Mouse (Mus musculus): Measurements from ENCODE around the gene Mbtps2. TPM values are rescaled to one million over a fixed set of nuclear protein-coding genes. Genes with fewer than 3 reads are reported as not detected.

Gene Mbtps2
- total and polyA plus RNA-seq, 3 experiments: 5.8 to 30.2 (median 12.4) TPM

DNA sequence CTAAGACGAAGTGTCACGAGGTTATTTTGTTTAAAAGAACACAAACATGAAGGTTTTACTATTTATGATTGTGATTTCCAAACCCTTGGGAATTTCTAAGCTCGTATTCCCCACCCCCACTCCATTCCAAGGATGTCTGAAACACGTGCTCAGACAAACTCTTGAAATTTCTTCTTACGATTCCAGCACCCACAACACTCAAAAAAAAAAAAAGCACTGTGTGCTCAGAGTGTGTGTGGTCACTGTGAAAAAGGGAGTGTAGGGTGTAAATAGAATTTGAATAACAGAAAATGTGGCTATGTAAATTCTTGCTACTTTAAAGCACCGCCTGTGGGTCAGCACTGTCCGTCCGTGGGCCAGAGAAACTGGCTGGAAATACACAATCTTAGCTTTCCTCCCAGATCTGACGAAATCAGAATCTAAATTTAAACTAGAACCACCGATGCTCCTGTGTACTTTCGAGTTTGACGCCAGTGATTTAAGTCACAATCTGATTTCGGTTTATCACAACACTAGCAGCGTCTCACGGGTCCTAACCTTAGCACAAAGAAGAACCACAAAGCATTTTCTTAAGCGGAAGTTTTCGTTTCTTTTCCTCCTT is 830 bp downstream of the Mbtps2 start (continued):
- no peak for TF ChIP-seq KAT2A (IDR thresholded peaks at IDR 0.05; ENCODE audit: insufficient replicate concordance, low read length)
- TF ChIP-seq ZMIZ1 (IDR thresholded peaks at IDR 0.05; ENCODE audit: low read depth, low read length): no peak
- TF ChIP-seq IRF4 (IDR thresholded peaks at IDR 0.05; ENCODE audit: low read depth, low read length): no peak
- peak; percentile 85 for TF ChIP-seq ZNF384 (IDR thresholded peaks at IDR 0.05; ENCODE audit: low read depth, low read length)
- no peak for TF ChIP-seq RAD21 (IDR thresholded peaks at IDR 0.05; ENCODE audit: low read depth, low read length)
- TF ChIP-seq TBP (conservative IDR thresholded peaks at IDR 0.05; ENCODE audit: low read depth, low read length): 0 out of 2 replicates have a peak, but pooled peaks have one; percentile 65

GRCm38 (mm10) chrX:157596802-157597201 is 1.7 kb downstream of the Mbtps2 start:
- H3K36me3 ChIP-seq (replicated peaks in 1 of 2; ENCODE audit: control insufficient read depth in 1 of 2, insufficient read depth in 1 of 2, low read length in 1 of 2): no peaks in the 10 kb centered on the region
- H3K4me1 ChIP-seq (ENCODE audit: control insufficient read depth in 1 of 2, insufficient read depth in 2 of 2): peaks cover 0 to 7% of the 10 kb centered on the region in 2 experiments; a peak in 1 of 4 replicates
- in situ Hi-C loops (cut with MboI; ENCODE audit: low pct_ligation_motif_present, low pct_unique_long_range_greater_than_20kb, low sequenced_read_pairs): loop anchor here (10.0 kb wide), 1 partner anchor 122 kb away; no protein-coding TSS in a partner anchor
- H3K27ac ChIP-seq (ENCODE audit: insufficient read depth, low read depth): no peak overlapping the region; the same call in 1 of the 2 replicates
- H3K79me2 ChIP-seq (replicated peaks; ENCODE audit: control insufficient read depth, extremely low read depth, insufficient read depth, poor library complexity, severe bottlenecking): peaks cover 16% of the 10 kb centered on the region
- TF ChIP-seq BHLHE40 (IDR thresholded peaks at IDR 0.05; ENCODE audit: low read depth, low read length) (peak; percentile 31; the same call in 1 of the 2 replicates), IRF4 (IDR thresholded peaks at IDR 0.05; ENCODE audit: low read depth, low read length) (no peak)
- dilution Hi-C loops (cut with MboI; ENCODE audit: extremely low pct_ligation_motif_present, extremely low pct_unique_long_range_greater_than_20kb, low sequenced_read_pairs): no loop called here
- H3K9ac ChIP-seq (ENCODE audit: insufficient read depth, low read depth): peak overlapping the region; percentile 69
- DNase-seq (ENCODE audit: extremely low read depth): peak; percentile 33
- peak overlapping the region; percentile 89 for H3K4me2 ChIP-seq (ENCODE audit: insufficient read depth, low read depth, poor library complexity, severe bottlenecking)
- H3K27me3 ChIP-seq (replicated peaks): no peaks in the 10 kb centered on the region
- H3K4me3 ChIP-seq (replicated peaks in 1 of 3; ENCODE audit: low read depth in 2 of 3, low read length in 2 of 3, poor library complexity in 1 of 3): peak overlapping the region; percentile 53 to 88 (median 65)
- H3K9me3 ChIP-seq (replicated peaks; ENCODE audit: low read length): no peaks in the 10 kb centered on the region

GRCm38 (mm10) chrX:157595927-157596326 is 2.6 kb downstream of the Mbtps2 start:
- Histone ChIP-seq H3K4me2 (ENCODE audit: insufficient read depth, low read depth, poor library complexity, severe bottlenecking) (no peak overlapping the region), H3K4me3 (replicated peaks in 1 of 3; ENCODE audit: low read depth in 2 of 3, low read length in 2 of 3, poor library complexity in 1 of 3) (no peak overlapping the region)
- DNase-seq (ENCODE audit: extremely low read depth): no peak

More at GRCm38 (mm10) chrX:157595927-157596326, 2.6 kb downstream of the Mbtps2 start:
- Histone ChIP-seq H3K9me3 (replicated peaks; ENCODE audit: low read length) (no peaks in the 10 kb centered on the region), H3K27ac (ENCODE audit: insufficient read depth, low read depth) (no peak overlapping the region), H3K9ac (ENCODE audit: insufficient read depth, low read depth) (no peak overlapping the region), H3K79me2 (replicated peaks; ENCODE audit: control insufficient read depth, extremely low read depth, insufficient read depth, poor library complexity, severe bottlenecking) (peaks cover 16% of the 10 kb centered on the region), H3K27me3 (replicated peaks) (no peaks in the 10 kb centered on the region), H3K4me1 (ENCODE audit: control insufficient read depth in 1 of 2, insufficient read depth in 2 of 2) (peaks cover 0 to 7% of the 10 kb centered on the region in 2 experiments; a peak in 1 of 4 replicates), H3K36me3 (replicated peaks in 1 of 2; ENCODE audit: control insufficient read depth in 1 of 2, insufficient read depth in 1 of 2, low read length in 1 of 2) (peaks cover 0 to 2% of the 10 kb centered on the region in 2 experiments)
- TF ChIP-seq KAT2A (IDR thresholded peaks at IDR 0.05; ENCODE audit: insufficient replicate concordance, low read length) (no peak), UBTF (IDR thresholded peaks at IDR 0.05; ENCODE audit: low read depth, low read length) (no peak), HCFC1 (IDR thresholded peaks at IDR 0.05; ENCODE audit: low read depth, low read length) (no peak), JUND (conservative IDR thresholded peaks at IDR 0.05; ENCODE audit: low read depth, low read length) (no peak), USF2 (conservative IDR thresholded peaks at IDR 0.05; ENCODE audit: low read depth, low read length) (no peak), ZNF384 (IDR thresholded peaks at IDR 0.05; ENCODE audit: low read depth, low read length) (no peak), ZC3H11A (IDR thresholded peaks at IDR 0.05; ENCODE audit: low read depth, low read length) (no peak), BHLHE40 (IDR thresholded peaks at IDR 0.05; ENCODE audit: low read depth, low read length) (no peak), MAFK (IDR thresholded peaks at IDR 0.05; ENCODE audit: insufficient replicate concordance, low read length) (no peak), ETS1 (conservative IDR thresholded peaks at IDR 0.05; ENCODE audit: low read depth, low read length) (no peak), NELFE (IDR thresholded peaks at IDR 0.05; ENCODE audit: low read depth, low read length) (no peak), RCOR1 (conservative IDR thresholded peaks at IDR 0.05; ENCODE audit: low read depth, low read length) (no peak), IRF4 (IDR thresholded peaks at IDR 0.05; ENCODE audit: low read depth, low read length) (no peak), RAD21 (IDR thresholded peaks at IDR 0.05; ENCODE audit: low read depth, low read length) (no peak), MAZ (IDR thresholded peaks at IDR 0.05; ENCODE audit: low read depth, low read length) (no peak), E2F4 (IDR thresholded peaks at IDR 0.05; ENCODE audit: insufficient replicate concordance, low read depth, low read length) (no peak), ELF1 (IDR thresholded peaks at IDR 0.05; ENCODE audit: low read depth, low read length) (no peak), SMC3 (IDR thresholded peaks at IDR 0.05; ENCODE audit: low read depth, low read length) (no peak), TCF12 (IDR thresholded peaks at IDR 0.05; ENCODE audit: low read depth, low read length) (no peak), GABPA (IDR thresholded peaks at IDR 0.05; ENCODE audit: insufficient replicate concordance, low read depth, low read length) (no peak)
- in situ Hi-C loops (cut with MboI; ENCODE audit: low pct_ligation_motif_present, low pct_unique_long_range_greater_than_20kb, low sequenced_read_pairs): loop anchor here (10.0 kb wide), 1 partner anchor 121 kb away; no protein-coding TSS in a partner anchor
- dilution Hi-C loops (cut with MboI; ENCODE audit: extremely low pct_ligation_motif_present, extremely low pct_unique_long_range_greater_than_20kb, low sequenced_read_pairs): no loop called here
